Mouse (Mus musculus): ENCODE results near the gene Gnb4.

DNA sequence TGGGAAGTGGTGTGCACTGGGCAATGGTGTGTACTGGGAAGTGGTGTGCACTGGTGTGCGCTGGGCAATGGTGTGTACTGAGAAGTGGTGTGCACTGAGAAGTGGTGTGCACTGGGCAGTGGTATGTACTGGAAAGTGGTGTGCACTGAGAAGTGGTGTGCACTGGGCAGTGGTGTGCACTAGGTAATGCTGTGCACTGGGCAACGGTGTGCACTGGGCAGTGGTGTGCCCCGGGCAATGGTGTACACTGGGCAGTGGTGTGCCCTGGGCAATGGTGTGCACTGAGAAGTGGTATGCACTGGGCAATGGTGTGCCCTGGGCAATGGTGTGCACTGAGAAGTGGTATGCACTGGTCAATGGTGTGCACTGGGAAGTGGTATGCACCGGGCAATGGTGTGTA is 7.2 kb downstream of the Gnb4 start:
- TF ChIP-seq GATA1 (IDR thresholded peaks at IDR 0.05; ENCODE audit: low read length) (no peak), TAL1 (IDR thresholded peaks at IDR 0.05; ENCODE audit: low read length) (no peak)
